Mouse (Mus musculus) kidney, adult 2 months (tissue): Measurements from ENCODE around the gene Fap.

ENCODE experiments used
- CTCF ChIP-seq: fragments of 200-500 bp; conservative IDR thresholded peaks from 2 replicates; pipeline ENCODE4 v1.5.1; 2011; ENCODE audit warnings: low read depth, mild to moderate bottlenecking, control low read depth, low read length, moderate library complexity, mixed read lengths; ENCODE audit not compliant: insufficient read depth, insufficient read length
- POLR2A ChIP-seq: fragments of 200-500 bp; IDR thresholded peaks from one replicate; pipeline ENCODE4 v1.6.1; 2011; ENCODE audit warnings: low read depth, low read length, control low read depth

DNA sequence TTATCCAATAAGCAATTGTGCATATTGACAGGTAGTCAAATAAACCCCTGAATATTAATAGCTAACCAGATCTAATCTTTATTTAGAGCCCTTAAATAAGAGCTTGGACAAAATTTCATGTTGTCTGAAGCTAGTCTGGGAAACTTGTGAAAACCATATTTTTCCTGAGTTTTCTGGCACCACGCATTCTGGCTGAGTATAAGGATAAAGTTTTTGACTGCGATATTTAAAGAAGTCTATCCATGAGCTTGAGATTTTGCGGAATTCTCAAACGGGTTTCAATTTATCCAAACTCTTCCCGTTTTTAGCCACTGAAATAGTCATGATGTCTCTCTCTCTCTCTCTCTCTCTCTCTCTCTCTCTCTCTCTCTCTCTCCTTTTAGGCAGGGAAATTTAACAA, 25.8 kb downstream of the Fap start:
- TF ChIP-seq CTCF = no peak
- no peak for TF ChIP-seq POLR2A
